Mouse (Mus musculus) brain, embryonic 14.5 days (tissue): ENCODE results near the gene Zfp831.

ENCODE experiments used
- CTCF ChIP-seq: fragments of 200-500 bp; IDR thresholded peaks from 2 replicates; pipeline ENCODE4 v1.5.1; 2012; ENCODE audit warnings: inconsistent platforms, mild to moderate bottlenecking, moderate library complexity, borderline replicate concordance; ENCODE audit not compliant: insufficient read depth, insufficient read length; ENCODE audit errors: extremely low read depth
- POLR2A ChIP-seq: fragments of 200-500 bp; IDR thresholded peaks from 2 replicates; pipeline ENCODE4 v1.6.1; 2012; ENCODE audit warnings: mild to moderate bottlenecking, inconsistent platforms, borderline replicate concordance; ENCODE audit not compliant: poor library complexity, insufficient read depth, insufficient read length, severe bottlenecking; ENCODE audit errors: extremely low read depth

DNA sequence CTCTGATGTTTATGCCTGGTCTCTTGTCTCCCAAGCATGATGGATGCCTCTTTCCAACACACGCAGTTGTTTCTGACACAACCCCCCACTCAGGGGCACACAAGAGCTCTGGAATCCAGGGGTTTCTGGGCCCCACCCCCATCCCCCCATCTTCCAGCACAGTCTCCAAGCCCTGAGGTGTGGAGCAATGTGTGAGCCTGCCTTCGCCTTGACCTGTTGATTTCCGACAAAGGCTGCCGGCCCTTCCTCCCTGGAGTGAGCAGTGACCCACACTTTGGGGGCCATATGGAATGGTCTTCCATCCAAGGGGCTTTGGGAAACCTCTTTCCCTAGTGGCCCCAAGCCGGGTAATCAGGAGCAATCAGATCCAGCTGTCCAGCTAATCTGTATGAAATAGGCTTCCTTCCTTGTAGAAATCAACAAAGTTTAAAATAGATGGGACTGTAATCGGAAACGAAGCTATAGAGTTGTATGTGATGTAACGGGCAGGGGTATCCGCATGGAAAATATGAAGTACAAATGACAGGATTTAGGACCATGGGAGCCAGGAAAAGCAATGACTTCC is 44.2 kb upstream of the Zfp831 start:
- TF ChIP-seq POLR2A, result no peak
- no peak for TF ChIP-seq CTCF
